Mouse (Mus musculus) left cerebral cortex, adult 11 months (tissue): ENCODE measurements around the gene Styx.
"Not testable (repeated sequence)": the region's sequence is repeated elsewhere in the genome, so short reads cannot be mapped to it uniquely, and the experiment has no call there.

Experiments
- DNase-seq: peaks from one replicate; pipeline ENCODE4 v3.0.0; 2022; ENCODE audit warnings: low spot score

Gene Styx

GRCm38 (mm10) chr14:45466371-45466770 lies 115.5 kb downstream of the Styx start:
- DNase-seq = not testable (repeated sequence)

DNA sequence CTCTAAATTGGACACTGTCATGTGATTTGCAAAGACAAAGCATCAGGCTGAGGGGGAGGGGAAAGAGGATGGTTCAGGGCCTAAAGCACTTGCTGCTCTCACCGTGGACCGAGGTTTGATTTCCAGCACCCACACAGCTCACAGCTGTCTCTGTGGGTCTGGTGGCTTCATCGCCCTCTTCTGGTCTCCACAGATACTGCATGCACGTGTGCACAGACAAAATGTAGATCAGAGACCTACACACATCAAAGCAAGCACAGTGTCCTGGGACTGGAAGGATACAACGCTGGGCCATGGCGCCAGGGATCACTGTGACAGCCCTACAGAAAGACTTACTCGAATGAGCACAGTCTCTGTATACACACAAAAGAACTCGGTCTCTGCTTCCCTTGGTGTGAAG lies 118.6 kb downstream of the Styx start:
- DNase-seq = no peak
